Mouse (Mus musculus) forebrain, embryonic 14.5 days (tissue): Measurements from ENCODE around the gene Ammecr1. TPM values are rescaled to one million over a fixed set of nuclear protein-coding genes. Genes with fewer than 3 reads are reported as not detected.
A peak's percentile ranks its signal among the peaks of the same experiment; 100 is the strongest.

Experiments used
- ATAC-seq: fragments of 200-750 bp; cut with Nextera tagmentation; 2 replicates; pipeline ENCODE4 v1.8.0; 2017; ENCODE audit warnings: mild to moderate bottlenecking, moderate library complexity
- DNase-seq: peaks from one replicate; pipeline ENCODE4 v3.0.0-alpha.2; 2015; ENCODE audit warnings: low spot score
- H3K27ac ChIP-seq: fragments of 300-500 bp; sonication (generic); 2 replicates; pipeline ENCODE4 v1.5.1; 2014; ENCODE audit warnings: low read depth, mild to moderate bottlenecking, control low read depth, low read length, moderate library complexity
- H3K27me3 ChIP-seq: fragments of 300-500 bp; sonication (generic); replicated peaks from 2 replicates; pipeline ENCODE4 v1.6.1; 2014; ENCODE audit warnings: low read length, control low read depth, mixed read lengths; ENCODE audit not compliant: control insufficient read depth, insufficient read depth
- H3K36me3 ChIP-seq: fragments of 300-500 bp; sonication (generic); 2 replicates; pipeline ENCODE4 v1.6.1; 2014; ENCODE audit warnings: low read length, control low read depth; ENCODE audit not compliant: control insufficient read depth, insufficient read depth
- H3K4me1 ChIP-seq: fragments of 300-500 bp; sonication (generic); 2 replicates; pipeline ENCODE4 v1.6.1; 2014; ENCODE audit warnings: antibody characterized with exemption, low read length, control low read depth; ENCODE audit not compliant: control insufficient read depth, insufficient read depth
- H3K4me2 ChIP-seq: fragments of 300-500 bp; sonication (generic); 2 replicates; pipeline ENCODE4 v1.6.1; 2014; ENCODE audit warnings: mild to moderate bottlenecking, control low read depth, low read length
- H3K4me3 ChIP-seq: fragments of 300-500 bp; sonication (generic); 2 replicates; pipeline ENCODE4 v1.5.1; 2014; ENCODE audit warnings: low read depth, low read length, control low read depth
- H3K9ac ChIP-seq: fragments of 300-500 bp; sonication (generic); 2 replicates; pipeline ENCODE4 v1.6.1; 2014; ENCODE audit warnings: mild to moderate bottlenecking, low read length, control low read depth, moderate library complexity
- H3K9me3 ChIP-seq: fragments of 300-500 bp; sonication (generic); replicated peaks from 2 replicates; pipeline ENCODE4 v1.6.1; 2016; ENCODE audit warnings: low read length, control low read depth, mixed read lengths; ENCODE audit not compliant: control insufficient read depth
- WGBS: fragments of 180-500 bp; shearing (Covaris S2); extraction: QIAGEN DNeasy Blood & Tissue Kit; methylation state at CpG from one replicate; pipeline ENCODE4 v1.1.7; 2014; 5-methylcytosine and 5-hydroxymethylcytosine counted together
- polyA plus RNA-seq: library from polyadenylated mRNA; unstranded; fragments of >200 nt; fragmentation: Nextera tagmentation; extraction: Ambion mirVana; gene quantifications from 2 replicates; pipeline ENCODE4 v1.2.1, GENCODE M21; 2014

Gene Ammecr1
- 4.0 and 5.3 TPM in 2 replicates for polyA plus RNA-seq

DNA sequence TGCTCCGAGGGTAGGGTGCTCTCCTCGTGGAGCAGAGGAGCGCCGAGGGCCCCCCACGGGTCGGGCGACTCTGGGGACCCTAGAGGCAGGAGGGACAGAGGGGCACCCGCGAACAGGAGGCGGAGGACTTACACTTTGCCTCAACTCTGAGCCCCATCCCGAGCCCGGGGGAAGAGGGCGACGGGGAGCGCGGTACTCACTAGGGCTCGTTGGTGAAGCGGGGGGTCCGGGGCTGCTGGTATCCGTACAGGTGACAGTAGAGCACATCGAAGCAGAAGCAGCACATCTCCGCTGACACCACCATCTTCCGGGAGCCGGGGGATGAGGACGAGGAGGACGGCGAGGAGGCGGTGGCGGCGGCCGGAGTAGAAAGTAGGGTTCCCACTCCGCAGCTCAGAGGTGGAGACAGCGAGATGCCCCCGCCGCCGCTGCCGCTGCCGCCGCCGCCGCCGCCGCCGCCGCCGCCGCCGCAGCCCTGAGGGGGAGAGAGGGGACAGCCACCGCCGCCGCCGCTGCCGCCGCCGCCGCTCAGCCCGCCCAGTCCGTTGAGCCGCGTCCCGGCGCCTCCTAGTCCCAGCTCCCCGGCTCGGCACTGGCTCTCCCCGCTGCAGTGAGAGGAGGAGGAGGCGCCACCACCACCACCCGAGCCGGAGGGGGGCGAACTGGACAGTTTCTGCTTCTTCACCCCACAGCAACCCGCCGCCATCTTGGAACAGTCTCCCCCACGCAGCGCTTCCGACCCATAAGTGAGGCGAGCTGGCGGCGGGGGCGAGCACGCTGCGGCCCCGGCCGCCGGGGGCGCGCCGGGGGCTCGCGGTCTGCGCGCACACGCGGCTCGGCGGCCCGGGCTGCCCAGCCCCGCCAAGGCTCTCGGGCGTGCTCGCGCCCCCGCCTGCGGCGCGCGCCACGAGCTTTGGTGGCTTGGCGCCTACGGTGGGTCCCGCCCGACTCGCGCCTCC, at the start of gene Ammecr1:
Ammecr1 (minus strand) TSS at position 721 of the 959 bp plus-strand sequence.
- H3K4me1 ChIP-seq, result no peaks in the 10 kb centered on the region
- H3K4me2 ChIP-seq, result peak within 1 kb of the TSS; percentile 58
- ATAC-seq (peak; percentile 95), DNase-seq (peak; percentile 85)
- peak within 1 kb of the TSS; percentile 75 for H3K9ac ChIP-seq
- H3K27ac ChIP-seq, result peak within 1 kb of the TSS; percentile 92
- no peaks in the 10 kb centered on the region for H3K36me3 ChIP-seq
- H3K9me3 ChIP-seq, result no peaks in the 10 kb centered on the region
- H3K4me3 ChIP-seq, result peak within 1 kb of the TSS; percentile 55
- H3K27me3 ChIP-seq, result no peaks in the 10 kb centered on the region
- 23% methylated on average over 67 of the region's 112 CpGs for WGBS

DNA sequence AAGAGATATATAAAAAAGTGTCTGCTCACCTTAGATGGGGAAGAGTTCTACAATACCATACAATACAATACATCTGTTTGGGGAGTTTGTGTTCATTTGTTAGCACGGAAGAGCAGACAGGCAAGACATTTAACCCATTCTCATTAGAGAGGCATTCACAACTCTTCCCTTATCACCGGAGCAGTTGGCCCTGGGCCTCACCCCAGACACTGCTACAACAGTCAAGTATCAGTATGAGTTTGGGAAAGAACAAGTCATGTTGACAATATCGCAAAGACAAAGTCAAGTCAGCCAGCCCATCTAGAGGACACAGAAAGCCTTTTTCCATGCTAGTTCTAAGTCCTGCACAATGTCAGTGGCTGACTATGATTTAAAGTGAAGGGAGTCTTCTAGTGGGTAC, 47.6 kb upstream of the Ammecr1 start:
- Histone ChIP-seq H3K4me3 (no peak overlapping the region), H3K9me3 (no peaks in the 10 kb centered on the region), H3K27ac (no peak overlapping the region), H3K4me1 (no peaks in the 10 kb centered on the region), H3K4me2 (no peak overlapping the region), H3K27me3 (no peaks in the 10 kb centered on the region), H3K36me3 (no peaks in the 10 kb centered on the region), H3K9ac (no peak overlapping the region)
- WGBS, result 89% methylated on average over 3 of the region's 3 CpGs
- no peak for DNase-seq
- no peak for ATAC-seq

- H3K4me2 ChIP-seq, result no peak overlapping the region
- no peaks in the 10 kb centered on the region for H3K4me1 ChIP-seq
- DNase-seq (no peak), ATAC-seq (no peak)
- no peaks in the 10 kb centered on the region for H3K9me3 ChIP-seq
- WGBS, result 90% methylated on average over 3 of the region's 3 CpGs
- H3K4me3 ChIP-seq, result no peak overlapping the region
- H3K27me3 ChIP-seq, result no peaks in the 10 kb centered on the region
- no peaks in the 10 kb centered on the region for H3K36me3 ChIP-seq
- H3K27ac ChIP-seq, result no peak overlapping the region
- no peak overlapping the region for H3K9ac ChIP-seq
These were observed 45.8 kb upstream of the Ammecr1 start for GRCm38 (mm10) chrX:143012334-143012733.

GRCm38 (mm10) chrX:143011865-143012264, 45.3 kb upstream of the Ammecr1 start:
- no peak for DNase-seq
- ATAC-seq, result no peak
- Histone ChIP-seq H3K27me3 (no peaks in the 10 kb centered on the region), H3K36me3 (no peaks in the 10 kb centered on the region), H3K4me2 (no peak overlapping the region), H3K4me3 (no peak overlapping the region), H3K9me3 (no peaks in the 10 kb centered on the region), H3K4me1 (no peaks in the 10 kb centered on the region), H3K9ac (no peak overlapping the region), H3K27ac (no peak overlapping the region)
- 83% methylated on average over 4 of the region's 4 CpGs for WGBS

- Histone ChIP-seq H3K9me3 (no peaks in the 10 kb centered on the region), H3K27me3 (no peaks in the 10 kb centered on the region), H3K4me1 (no peaks in the 10 kb centered on the region), H3K4me3 (no peak overlapping the region), H3K36me3 (no peaks in the 10 kb centered on the region), H3K4me2 (no peak overlapping the region), H3K27ac (no peak overlapping the region), H3K9ac (no peak overlapping the region)
- 77% methylated on average over 3 of the region's 3 CpGs for WGBS
- no peak for DNase-seq
- ATAC-seq, result no peak
These were observed 37.8 kb upstream of the Ammecr1 start for GRCm38 (mm10) chrX:143004131-143004846.

DNA sequence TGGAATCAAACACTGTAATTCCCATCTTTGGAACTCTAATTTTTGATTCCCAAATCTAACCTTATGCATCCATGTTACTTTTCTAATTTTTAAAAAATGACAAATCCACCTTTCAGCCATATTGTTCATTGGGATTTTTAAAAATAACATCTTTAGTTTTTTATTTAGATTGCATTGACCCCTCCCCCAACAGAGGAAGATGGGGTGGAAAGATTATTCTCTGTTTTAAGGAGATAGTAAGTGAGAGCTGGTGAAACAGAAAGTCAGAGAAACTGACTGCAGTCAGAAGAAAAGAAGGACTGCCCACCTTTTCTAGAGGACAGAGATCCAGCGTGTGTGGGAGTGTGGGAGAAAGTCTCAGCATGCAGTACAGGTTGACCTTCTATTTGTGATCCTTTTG, 30.7 kb upstream of the Ammecr1 start:
- H3K9me3 ChIP-seq, result no peaks in the 10 kb centered on the region
- H3K9ac ChIP-seq, result no peak overlapping the region
- H3K4me3 ChIP-seq, result no peak overlapping the region
- H3K4me2 ChIP-seq, result no peak overlapping the region
- H3K27me3 ChIP-seq, result no peaks in the 10 kb centered on the region
- DNase-seq (no peak), ATAC-seq (no peak)
- no peaks in the 10 kb centered on the region for H3K4me1 ChIP-seq
- H3K27ac ChIP-seq, result no peak overlapping the region
- WGBS, result 69% methylated on average over 1 of the region's 1 CpGs
- no peaks in the 10 kb centered on the region for H3K36me3 ChIP-seq

DNA sequence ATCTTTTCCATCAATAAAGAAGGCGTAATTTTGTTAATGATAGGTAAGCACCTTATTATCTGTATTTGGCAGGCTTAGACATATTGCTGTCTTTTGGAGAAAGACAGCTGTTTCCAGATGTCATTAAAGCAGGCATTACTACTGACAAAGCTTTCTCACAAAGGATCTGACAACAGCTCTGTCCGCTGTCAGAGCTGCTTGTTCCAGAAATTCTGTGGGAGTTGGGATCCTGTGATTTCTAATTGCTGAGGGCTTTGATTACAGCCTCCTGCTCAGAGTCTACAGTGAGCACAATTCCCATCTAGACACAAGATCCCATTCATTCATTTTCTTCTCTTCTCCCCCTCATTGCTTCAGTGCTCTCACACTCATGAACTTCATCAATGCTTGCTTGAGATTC, 28.0 kb upstream of the Ammecr1 start:
- Histone ChIP-seq H3K27ac (no peak overlapping the region), H3K4me3 (no peak overlapping the region), H3K36me3 (no peaks in the 10 kb centered on the region), H3K4me2 (no peak overlapping the region), H3K4me1 (no peaks in the 10 kb centered on the region), H3K9ac (no peak overlapping the region), H3K27me3 (no peaks in the 10 kb centered on the region), H3K9me3 (no peaks in the 10 kb centered on the region)
- WGBS, result 51% methylated on average over 2 of the region's 2 CpGs
- peak; percentile 32 for DNase-seq
- ATAC-seq, result no peak

GRCm38 (mm10) chrX:142984170-142984569, 17.6 kb upstream of the Ammecr1 start:
- no peaks in the 10 kb centered on the region for H3K36me3 ChIP-seq
- no peak overlapping the region for H3K4me2 ChIP-seq
- DNase-seq, result no peak
- WGBS, result 95% methylated on average over 3 of the region's 3 CpGs
- H3K27me3 ChIP-seq, result no peaks in the 10 kb centered on the region; the same call in 1 of the 2 replicates
- H3K4me3 ChIP-seq, result no peak overlapping the region
- no peak for ATAC-seq
- no peaks in the 10 kb centered on the region for H3K9me3 ChIP-seq
- no peak overlapping the region for H3K27ac ChIP-seq
- no peaks in the 10 kb centered on the region for H3K4me1 ChIP-seq
- H3K9ac ChIP-seq, result no peak overlapping the region

- H3K4me3 ChIP-seq, result no peak overlapping the region
- H3K27me3 ChIP-seq, result no peaks in the 10 kb centered on the region; the same call in 1 of the 2 replicates
- H3K9me3 ChIP-seq, result no peaks in the 10 kb centered on the region
- H3K9ac ChIP-seq, result no peak overlapping the region
- no peaks in the 10 kb centered on the region for H3K4me1 ChIP-seq
- no peak overlapping the region for H3K27ac ChIP-seq
- H3K36me3 ChIP-seq, result no peaks in the 10 kb centered on the region
- DNase-seq (no peak), ATAC-seq (no peak)
- 64% methylated on average over 6 of the region's 6 CpGs for WGBS
- H3K4me2 ChIP-seq, result no peak overlapping the region
These were observed 17.1 kb upstream of the Ammecr1 start for GRCm38 (mm10) chrX:142983638-142984037.
